Mouse (Mus musculus) mouse embryonic stem cell (cell line): ENCODE data around the gene Zfp14.

Source experiments
- in situ Hi-C, 2 experiments: fragments of 300-500 bp; cut with MboI; formaldehyde crosslinking; loops; 1 replicate in 1 of 2; 3 replicates in 1 of 2; pipeline ENCODE4 v1.14.3; 2019 to 2020; ENCODE audit warnings: low sequenced_read_pairs in 2 of 2, low pct_unique_long_range_greater_than_20kb in 1 of 2, mixed read lengths in 1 of 2; ENCODE audit not compliant: unreplicated experiment in 1 of 2

The Zfp14 gene

DNA sequence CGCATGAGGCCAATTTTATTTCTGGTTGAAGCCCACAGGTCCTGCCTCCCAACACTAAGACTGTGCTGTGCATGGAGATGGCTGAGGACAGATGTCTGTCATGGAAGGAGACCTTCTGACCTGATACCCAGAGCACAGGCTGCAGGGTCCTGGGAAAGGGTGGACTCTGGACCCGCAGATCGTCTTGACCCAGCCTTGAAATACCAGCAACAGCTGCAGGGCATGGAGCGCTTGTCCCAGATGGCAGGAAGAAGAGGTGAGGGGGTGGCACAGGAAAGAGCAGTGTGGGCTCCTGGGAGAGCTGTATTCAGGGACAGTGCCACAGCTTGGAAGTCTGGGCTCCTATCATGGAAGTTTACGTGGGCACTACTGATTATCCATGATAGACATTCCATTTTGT, 63.6 kb downstream of the Zfp14 start:
- in situ Hi-C loops: no loop called here
